Mouse (Mus musculus) thymus, postnatal 25 days (tissue): ENCODE data around the gene Ptprd.

ENCODE experiments used
- DNase-seq: peaks from one replicate; pipeline ENCODE4 v3.0.0; 2022

The Ptprd gene

DNA sequence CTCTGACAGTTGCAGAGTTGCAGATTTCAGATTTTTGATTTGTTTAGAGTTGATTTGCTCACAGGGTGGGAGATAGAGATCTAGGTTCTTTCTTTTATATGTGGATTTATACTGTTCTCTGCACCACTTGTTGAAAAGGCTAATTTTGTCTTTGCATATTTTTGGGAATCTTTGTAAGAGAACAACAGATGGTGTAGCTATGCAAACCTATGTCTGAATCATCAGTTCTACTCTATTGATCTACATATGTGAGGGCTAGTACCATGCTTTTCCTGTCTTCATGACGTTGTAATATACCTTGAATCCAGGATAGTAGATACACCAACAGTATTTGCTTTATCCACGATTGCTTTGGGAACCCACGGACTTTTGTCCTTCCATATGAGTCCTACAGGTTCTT, 1628.7 kb downstream of the Ptprd start:
- DNase-seq: no peak

DNA sequence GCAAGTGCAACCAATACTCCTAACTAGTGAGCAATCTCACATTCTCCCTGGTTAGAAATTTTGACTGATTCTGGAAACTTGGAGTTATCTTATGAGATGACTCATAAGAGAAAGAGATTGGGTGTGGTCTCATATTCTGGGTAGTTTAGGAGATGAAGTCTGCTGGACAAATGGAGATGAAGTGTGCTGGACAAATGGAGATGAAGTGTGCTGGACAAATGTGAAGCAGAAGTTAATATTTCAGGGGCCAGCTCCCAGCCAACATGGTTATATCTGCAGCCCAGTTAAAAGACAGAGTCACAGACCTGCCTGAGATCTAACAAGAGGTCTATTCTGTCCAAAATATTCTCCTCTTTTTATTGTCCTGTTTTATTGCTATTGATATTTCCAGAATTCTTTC, 1645.8 kb downstream of the Ptprd start:
- DNase-seq: no peak

DNA sequence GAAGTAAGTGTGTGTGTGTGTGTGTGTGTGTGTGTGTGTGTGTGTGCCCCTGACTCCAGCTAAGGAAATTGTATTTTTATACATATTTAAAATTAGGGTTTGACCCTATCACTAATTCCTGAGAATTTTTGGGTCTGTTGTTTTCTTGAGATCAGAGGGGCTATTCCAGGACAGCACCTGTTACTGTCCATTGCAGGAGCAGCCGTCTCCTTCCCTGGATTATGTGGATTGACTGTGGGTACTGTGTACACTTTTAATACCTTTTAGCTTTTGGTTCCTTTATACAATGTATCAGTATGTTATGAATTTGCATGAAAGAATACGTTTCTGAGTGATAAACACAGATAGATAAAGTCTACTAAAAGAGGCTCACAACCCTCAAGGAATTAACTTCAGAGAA, 1670.0 kb downstream of the Ptprd start:
- no peak for DNase-seq

DNA sequence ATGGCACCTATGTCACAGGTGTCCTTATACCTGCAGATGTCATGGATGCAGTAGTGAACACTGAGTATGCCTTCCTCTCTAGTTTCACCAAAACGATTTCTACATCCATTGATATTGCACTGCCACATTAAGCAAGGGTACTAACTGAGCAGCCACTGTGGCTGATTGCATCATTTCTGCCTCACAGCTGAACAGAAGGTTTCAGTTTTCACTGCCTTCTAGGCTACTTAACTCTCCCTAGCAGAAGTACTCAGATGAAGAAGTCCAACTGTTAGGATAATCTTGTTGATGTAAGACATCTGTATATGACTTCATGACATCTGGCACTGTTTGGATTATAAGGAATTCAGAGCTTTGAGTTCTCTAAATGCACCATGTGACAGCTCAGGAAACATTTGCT, 1678.8 kb downstream of the Ptprd start:
- DNase-seq: no peak

DNA sequence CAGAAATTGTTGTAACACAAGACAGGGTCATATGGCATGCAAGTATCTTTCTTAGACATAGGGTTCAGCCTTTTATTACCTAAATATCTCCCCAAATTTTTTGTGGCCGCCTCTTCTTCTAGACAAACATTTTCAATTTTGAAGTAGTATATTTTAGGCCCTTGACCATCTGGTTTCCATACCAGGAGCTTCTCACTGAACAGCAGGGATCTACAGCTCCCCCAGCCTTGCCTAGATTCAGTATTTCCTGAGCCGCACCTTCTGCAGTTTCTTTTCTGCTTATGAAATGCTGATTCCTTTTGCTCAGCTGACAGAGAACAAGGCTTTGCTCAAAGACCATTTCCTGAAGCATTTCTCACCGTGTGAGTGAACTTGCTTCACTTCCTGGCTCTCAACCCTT, 1686.5 kb downstream of the Ptprd start:
- no peak for DNase-seq

DNA sequence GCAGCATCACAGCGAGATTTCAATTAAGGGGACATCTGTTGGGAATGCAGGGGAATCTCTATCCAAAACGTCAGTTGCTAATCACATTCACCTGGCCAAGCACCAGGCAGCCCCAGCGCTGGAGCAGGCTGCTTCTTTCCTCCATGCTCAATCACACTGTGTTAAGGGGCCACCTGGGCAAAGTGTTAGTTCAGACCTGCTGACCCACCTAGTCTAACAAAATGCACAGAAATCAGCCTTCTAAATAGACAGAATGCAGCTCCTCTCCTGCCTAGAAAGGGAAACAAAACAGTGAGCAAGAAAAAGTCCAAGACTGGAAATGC, 1708.5 kb downstream of the Ptprd start:
- no peak for DNase-seq

DNA sequence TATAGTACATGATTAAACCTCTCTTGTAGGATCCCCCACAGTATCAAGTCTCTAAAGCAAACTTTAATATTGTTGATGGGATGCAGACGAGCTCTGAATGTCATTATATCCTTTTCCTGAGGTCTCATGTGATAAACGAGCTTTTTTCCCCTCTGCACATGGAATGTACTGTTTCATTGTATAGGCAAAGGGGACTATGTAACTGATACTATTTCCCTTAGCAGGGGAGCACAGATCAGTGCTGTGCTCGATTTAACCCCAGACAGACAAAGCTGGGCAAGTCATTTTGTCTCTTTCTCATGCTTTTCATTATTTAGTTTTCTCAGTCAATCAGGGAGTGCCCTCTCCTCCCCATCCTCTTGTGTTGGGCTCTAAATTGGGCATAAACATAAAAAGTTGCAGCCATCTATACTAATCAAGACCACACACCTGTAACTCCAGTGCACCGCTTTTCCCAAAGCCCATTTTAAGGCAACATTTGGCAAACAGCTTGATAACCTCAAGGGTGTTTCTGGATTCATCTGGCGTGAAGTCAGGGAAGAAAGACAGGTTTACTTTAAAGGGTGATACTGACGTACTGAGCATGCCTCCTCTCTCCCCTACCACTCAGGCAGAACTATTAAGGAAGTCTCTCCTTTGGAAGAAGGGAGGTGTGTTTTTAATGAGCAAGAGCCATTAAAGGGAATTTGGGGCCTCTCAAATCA, 1709.0 kb downstream of the Ptprd start:
- DNase-seq: no peak

DNA sequence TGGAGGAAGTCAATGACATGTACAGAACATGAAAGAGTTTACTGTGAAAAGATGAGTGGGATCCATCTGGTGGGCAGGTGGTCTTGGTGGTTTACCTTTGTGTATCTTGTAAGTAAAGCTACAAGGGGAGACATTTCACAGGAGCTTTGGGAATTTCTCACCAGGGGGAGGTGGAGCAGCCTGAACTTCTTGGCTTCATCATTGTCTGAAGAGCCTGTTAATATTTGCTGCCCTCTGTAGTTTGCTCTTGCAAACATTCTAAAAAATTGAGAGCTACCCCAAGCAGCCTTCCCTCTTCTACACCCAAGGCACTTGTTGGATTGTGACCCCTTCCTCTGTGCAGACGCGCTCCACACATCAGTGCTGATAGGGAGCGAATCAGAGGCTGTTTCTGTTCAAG, 1725.9 kb downstream of the Ptprd start:
- DNase-seq: no peak

DNA sequence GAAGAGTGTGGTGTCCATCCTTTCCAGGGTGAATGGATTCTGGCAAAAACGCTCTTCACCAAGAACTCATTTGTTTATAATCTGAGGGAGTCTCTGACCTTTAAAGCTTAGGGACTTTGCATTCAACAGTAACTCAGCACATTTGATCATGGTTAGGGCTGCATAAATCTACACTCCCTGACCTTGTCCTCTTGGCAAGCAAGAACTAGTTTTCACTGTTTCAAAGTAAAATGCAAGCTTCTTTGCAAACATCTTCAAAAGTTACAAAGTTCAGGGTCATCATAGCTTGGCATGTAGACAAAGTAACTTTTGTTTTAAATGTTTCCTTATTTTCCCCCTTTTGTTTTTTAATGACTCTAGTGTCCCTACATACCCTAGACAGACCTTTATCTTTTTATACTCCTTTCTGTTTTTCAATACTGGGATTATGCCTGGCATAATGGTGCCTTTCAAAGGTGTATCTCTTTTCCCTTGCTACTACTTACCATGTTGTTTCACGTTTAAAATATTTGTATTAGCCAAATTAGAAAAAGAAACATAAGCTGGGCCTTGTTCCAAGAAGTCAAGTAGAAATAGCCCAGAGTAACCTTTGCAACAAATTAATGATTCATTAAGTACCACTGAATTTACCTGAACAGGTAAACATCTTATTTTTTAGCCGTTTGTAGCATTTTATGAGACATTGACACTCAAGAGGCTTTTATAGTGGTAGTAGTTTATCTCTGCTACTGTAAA, 1743.2 kb downstream of the Ptprd start:
- DNase-seq: no peak

DNA sequence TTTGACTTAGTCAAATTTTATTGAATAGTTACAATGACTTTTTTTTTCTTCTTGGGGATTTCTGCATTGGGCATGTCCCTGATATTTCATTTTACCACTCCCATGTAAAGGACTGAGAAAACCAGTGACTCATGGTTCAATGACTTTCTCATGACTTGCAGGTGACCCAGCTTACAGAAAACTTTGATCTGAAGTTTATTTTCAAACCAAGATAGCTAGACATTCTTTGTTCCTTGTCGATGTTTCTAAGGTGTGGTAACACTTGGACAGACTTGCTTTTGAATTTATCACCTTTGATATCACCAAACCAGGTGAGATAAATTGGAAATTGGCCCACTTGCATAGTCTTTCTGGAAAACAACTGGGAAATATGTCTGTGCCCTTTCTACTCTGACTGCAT, 1747.1 kb downstream of the Ptprd start:
- DNase-seq: no peak

DNA sequence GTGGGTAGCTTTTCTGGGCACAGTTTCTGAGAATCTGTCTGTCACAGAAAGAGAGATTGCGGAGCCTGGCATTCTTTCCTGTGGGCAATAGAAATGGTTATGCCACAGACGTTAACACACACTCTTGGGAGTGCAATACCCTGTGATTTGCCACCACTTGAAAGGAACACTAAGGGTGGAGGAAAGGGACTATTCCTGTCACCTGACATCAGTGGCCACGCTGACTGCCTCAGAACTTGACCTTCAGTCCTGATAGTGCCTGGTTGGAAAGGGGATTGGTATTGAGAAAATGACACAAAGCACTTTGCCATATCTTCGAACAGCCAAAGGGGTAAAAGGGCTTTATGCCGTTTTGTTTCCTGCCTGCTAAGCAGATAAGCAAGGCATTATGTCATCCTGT, 1750.4 kb downstream of the Ptprd start:
- DNase-seq: no peak

DNA sequence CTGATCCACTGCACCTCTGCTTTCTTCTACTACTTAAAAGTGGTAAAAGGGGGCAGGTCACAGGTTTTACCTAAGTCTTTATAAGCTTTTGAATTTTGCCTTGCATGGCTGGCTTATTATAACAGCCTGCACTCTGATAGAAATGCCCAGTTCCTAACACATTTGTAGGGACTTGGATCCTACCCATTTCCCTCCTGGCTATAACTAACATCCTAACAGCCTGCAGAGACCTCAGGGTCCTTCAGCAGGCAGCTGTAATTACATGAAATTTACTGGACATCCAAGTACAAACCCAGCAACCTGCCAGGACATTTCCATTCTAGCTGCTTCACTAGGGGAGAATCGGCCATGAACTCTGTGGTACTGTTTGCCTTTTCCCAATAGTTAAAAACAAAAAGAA, 1751.2 kb downstream of the Ptprd start:
- DNase-seq: no peak

DNA sequence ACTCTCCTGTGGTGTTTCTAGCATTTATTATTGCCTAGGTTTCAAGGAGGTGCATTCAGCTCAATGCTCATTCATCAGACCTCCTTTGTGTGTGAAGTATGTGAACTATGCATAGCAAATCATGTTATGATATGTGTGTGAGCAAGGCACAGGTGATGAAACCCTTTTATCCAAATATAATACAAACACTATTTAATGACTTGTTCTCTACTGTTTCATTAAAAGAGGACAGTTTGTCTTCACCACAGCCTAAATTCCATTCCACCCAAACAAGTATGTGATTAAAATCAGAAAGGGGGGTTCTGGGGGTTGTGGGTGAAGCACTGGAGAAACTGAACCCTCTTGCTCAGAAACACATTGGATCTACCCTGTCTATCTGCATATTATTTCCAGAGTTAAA, 1752.1 kb downstream of the Ptprd start:
- no peak for DNase-seq

DNA sequence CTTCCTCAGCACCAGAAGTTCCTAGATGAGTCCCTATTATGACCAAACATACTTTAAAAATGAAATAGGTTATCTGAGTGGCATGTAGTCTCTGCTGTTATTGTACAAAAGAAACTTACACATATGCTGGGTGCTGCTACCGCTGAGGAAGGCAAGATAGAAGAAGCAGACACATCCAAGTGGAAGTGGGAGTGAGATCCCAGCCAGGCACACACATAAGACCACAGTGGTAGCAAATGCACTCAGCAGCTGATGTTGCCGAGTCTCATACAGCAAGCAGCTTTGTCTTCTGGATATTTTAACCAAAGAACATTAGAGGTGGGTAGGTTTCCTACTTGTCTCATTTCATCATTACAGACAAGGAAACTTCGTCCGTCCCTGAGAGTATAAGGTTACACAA, 1759.5 kb downstream of the Ptprd start:
- DNase-seq: no peak

DNA sequence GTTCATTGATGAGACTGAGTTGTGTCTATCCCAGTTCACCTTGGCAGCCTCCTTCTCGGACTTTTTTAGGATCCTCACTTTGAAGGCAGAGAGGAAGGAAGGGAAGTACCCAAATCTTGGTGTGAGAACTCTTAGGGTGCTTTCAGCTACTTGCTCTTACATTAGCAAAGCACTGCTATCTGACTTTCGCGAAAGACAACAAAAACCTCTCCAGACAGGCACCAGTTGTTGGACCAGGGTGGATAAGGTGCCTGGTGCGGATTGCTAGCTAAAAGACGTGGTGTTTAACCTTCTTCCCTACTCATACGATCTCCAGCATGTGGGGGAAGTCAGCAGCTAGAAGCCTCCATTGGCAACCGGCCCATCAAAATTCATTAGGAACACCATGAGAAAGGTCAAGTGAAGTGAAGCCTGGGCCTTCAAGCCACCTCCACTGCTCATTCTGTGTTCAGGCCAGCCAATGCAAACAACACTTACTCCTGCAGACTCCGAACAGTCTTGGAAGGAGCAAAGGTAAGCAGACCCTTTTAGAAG, 1760.7 kb downstream of the Ptprd start:
- no peak for DNase-seq

DNA sequence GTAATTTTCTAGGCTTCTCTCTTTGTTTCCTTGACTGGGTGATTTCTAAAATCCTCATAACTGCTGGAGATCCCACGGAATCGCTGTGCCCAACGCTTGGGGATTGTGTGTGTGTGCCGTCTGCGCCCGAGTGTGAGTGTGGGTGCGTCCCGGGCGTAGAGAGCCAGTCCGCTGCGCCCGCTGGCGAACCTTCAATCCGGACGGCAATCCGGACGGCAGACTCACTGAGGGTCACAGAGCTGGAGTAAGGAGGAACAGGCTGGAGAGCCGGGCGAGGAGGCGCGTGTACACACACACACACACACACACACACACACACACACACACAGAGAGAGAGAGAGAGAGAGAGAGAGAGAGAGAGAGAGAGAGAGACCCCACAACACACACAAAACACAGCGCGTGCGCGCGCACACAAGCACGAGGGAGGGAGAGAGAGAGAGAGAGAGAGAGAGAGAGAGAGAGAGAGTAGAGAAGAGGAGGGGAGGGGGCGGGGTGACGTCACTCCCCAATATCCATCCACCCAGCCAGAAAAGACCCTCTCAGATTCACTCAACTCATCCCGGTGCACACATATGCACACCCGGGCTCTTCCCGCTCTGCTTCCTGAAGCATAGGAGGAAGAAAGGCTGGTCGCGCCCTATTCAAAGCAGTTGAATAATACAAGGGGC, 1761.3 kb downstream of the Ptprd start:
- DNase-seq: no peak

DNA sequence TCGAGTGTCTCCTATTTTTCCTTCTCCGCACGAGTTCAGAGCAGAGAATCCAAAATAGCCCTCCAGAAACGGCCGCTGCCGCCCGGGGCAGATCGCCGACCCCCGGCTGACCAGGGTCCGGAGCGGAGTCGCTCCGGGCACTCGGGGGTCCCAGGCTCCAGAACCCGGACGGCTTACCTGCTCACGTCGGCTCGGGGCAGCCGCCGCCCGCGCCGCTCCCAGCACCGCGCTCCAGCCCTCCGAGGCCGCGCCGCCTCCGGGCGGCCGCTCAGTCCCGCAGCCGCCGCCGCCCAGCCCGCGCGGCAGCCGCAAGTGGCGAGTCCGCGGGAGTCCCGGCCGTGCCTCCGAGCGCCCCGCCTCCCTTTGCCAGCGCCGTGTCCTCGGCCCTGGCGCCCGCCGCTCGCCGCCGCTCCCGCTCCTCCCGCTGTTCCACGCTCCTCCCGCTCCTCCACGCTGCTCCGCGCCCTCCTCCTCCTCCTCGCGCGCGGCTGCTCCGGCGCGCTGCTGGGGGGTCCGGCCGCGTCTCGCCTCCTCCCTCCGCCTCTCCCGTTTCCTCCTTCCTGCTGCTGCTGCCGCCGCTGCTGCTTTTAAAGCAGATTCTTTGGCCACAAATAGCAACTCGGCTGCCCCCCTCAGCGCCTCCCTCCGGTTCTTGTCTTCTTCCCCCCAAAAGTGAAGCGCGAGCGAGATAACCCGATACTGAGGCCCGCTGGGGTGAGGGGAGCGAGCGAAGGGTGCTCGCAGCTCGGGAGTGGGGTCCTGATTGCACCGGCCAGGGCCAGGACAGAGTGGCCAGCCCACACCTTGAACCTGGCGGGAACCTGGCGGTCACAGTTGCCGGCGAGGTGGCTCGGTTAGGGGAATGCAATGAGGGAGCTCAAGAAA, 1762.1 kb downstream of the Ptprd start:
- DNase-seq: no peak

DNA sequence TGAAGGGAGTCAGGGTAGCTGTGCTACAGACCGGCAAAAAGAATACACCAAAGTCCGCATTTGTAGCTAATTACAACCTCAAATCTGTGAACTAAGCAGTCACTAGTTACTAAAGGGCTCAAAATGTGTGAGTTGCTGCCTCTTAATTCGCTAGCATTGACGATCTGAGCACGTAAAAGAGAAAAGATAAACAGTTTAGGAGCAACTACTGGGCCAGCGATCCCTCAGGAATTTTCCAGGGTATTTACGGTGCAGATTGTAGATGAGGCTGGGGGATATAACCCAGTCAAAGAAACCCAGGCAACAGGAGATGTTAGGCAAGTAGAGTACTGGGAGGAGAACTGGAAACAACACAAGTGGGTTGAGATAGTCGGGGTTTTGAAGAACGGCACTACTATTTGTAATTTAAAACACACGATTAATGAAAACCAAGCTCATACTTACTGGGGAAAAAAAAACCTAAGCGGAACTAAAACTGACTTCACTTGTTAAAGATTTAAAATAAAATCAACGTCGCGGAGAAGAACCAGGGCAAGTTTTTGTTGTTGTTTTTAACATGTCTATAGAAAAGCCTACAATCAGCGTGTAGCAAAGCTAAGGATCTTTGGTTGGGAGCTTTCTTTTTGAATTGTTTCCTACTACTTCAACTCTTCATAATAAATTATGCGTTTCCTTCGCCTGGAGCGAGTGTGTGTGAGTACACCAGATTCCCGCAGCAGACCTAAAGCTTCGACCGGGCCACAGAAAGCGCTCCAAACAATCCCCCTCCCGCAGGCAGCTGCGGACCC, 1762.9 kb downstream of the Ptprd start:
- no peak for DNase-seq

DNA sequence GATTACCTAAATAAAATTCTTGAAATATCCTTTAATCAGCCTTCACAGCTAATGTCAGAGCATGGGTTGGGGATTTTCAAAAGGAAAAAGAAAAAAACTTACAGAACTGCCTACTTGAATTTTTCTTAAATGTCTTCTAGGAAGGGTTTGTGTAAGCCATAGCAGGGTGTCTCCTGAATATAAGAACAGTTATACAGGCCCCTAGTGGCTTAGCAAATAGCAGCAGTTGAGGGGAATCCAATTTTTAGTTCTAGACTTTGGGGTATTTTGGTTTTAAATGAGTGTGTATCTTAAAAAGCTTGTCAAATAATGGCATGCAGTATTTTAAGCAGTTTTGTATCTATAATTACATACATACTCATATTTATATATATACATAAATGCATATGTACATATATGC, 1764.4 kb downstream of the Ptprd start:
- no peak for DNase-seq

DNA sequence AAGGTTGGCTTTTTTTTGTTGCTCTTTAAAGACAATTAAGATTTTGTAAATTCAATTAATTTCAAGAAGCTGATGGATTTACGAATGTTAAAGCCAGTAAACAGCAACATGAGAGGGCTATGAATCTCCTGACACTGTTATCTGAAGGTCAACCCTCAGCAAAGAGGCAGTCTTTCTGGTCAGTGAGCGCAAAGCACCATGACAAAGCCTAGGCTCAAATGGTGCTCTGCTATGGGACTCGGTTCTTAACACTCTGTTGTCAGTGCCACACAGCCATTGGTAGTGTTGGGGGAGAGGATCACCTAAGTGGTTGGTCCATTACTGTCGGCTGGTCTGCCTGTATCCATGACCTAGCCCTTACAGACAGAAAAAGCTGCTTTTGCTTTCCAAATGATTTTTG, 1767.0 kb downstream of the Ptprd start:
- DNase-seq: no peak

DNA sequence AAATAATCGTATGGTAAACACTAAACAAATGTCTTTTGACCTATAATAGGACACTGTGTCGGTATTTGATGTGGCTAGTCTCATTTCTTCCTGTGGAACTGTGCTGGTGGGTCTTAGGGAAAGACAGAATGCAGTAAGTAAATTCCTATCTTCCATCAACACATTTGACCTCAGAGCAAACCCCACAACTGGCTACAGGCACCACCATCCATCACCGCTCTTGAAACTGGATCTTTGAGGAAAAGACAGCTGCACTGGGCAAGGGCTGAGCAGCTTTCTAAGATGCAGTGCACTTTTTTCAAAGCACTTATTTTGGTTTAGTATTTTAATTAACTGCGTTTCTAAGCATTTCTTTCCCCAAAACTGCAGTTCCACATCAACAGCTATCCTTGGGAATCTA, 1768.2 kb downstream of the Ptprd start:
- no peak for DNase-seq

DNA sequence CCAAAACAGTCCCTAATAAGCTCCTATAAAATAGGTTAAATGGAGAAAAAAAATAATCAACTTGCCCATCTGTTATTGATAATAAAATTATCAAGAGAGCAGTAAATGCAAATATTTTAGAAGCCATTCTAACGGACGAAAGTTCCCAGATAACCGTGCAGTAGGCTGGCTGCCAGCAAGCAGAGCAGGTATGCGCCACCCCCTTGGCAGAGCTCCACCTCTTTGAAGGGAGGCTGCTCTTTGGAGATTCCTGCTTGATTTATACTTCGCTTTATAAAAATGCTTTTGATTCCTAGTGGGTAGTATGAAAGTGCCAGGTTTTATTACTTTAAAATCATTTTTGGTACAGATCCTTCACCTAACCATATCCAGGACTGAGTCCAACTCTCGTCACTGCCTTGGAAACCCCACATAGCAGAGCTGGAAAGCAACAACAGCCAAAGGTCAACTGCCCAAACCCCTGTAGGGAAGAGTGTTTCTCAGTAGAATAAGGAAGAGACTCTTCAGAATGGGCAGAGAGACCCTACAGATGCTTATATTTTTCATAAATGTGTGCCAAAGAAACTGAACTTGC, 1770.9 kb downstream of the Ptprd start:
- DNase-seq: no peak
